Mouse (Mus musculus) frontal cortex, postnatal 10 days (tissue): ENCODE data around the gene Gnl2.
A peak's percentile ranks its signal among the peaks of the same experiment; 100 is the strongest.

Source experiments
- DNase-seq, 2 experiments: peaks; one replicate each; pipeline ENCODE4 v3.0.0; 2022; ENCODE audit warnings: low spot score in 2 of 2, mixed read lengths in 1 of 2

Gnl2 gene

GRCm38 (mm10) chr4:125002978-125003377 lies 13.4 kb upstream of the Gnl2 start:
- DNase-seq, result no peak

DNA sequence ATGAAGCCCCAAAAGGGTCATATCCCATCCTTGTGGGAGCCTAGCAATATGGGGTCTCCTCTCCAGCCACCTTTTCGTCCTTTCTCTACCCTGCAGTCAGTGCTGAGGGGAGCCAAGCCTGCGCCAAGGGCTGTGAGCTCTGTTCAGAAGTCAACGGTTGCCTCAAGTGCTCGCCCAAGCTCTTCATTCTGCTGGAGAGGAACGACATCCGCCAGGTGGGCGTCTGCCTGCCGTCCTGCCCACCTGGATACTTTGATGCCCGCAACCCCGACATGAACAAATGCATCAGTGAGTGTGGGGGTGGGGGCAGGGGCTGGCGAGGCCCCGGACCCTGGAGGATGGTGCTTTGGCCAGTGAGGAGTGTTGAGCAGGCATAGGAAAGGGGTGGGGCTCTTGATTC lies 11.5 kb upstream of the Gnl2 start:
- no peak for DNase-seq

GRCm38 (mm10) chr4:125007460-125007859 lies 8.9 kb upstream of the Gnl2 start:
- no peak for DNase-seq

GRCm38 (mm10) chr4:125008220-125008619 lies 8.2 kb upstream of the Gnl2 start:
- DNase-seq, result no peak

- no peak for DNase-seq
These were observed 7.7 kb upstream of the Gnl2 start for GRCm38 (mm10) chr4:125008712-125009111.

GRCm38 (mm10) chr4:125017431-125017830 lies 1.0 kb downstream of the Gnl2 start:
- no peak for DNase-seq

DNA sequence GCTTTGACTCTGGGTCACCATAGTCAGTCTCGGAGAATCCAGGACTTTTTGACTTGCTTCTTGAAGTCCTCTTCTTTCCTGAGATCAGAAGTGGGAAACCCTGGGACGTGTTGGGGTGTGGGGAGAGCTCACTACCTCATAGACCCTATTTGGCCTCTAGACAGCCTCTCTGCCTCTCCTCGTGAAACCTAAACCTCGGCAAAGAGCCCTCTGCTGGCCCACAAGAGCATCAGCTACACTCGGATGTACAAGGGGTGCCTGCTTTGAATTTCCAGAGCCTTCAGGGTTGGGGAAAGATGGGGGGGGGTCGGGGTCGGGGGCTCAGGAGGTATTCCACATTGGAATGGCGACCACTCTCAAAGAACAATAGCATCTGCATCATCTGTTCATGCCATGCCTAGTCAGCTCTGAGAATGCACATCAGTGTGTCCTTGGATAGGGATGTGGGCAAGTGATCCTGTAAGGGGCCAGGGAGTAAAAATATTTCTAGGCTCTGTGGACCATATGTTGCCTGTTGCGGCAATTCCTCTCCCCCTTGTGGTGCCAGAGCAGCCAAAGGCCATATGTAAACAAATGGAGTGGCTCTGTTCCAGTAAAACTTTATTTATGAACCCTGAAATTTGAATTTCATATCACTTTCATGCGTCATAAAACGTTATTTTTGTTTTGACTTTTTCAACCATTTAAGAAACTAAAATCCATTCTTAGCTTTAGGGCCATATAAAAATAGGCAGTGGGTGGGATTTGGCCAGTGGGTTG lies 4.6 kb downstream of the Gnl2 start:
- no peak for DNase-seq

GRCm38 (mm10) chr4:125029891-125030614 lies 13.7 kb downstream of the Gnl2 start:
- DNase-seq, result peak; percentile 74 to 88

DNA sequence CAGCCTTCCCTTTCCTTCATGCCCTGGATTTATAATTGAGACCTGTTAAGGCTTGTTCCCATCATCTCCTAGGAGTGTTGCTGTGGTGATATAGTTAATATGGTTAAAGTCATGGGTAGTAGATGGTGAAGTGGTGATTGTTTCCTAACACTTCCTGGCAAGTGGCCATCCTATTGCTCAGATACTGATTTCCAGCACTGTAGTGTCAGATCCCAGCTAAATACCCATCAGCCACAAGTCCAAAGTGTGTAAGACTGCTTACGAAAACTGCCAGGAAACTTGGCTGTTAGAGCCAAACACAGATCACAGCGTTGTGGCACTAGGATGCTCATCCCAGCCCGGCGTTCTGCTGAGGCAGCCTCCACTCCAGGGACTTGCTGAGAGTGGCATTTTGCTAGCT lies 18.0 kb downstream of the Gnl2 start:
- no peak for DNase-seq

GRCm38 (mm10) chr4:125044454-125044853 lies 28.1 kb downstream of the Gnl2 start:
- DNase-seq, result no peak

GRCm38 (mm10) chr4:125055385-125055784 lies 39.0 kb downstream of the Gnl2 start:
- no peak for DNase-seq

DNA sequence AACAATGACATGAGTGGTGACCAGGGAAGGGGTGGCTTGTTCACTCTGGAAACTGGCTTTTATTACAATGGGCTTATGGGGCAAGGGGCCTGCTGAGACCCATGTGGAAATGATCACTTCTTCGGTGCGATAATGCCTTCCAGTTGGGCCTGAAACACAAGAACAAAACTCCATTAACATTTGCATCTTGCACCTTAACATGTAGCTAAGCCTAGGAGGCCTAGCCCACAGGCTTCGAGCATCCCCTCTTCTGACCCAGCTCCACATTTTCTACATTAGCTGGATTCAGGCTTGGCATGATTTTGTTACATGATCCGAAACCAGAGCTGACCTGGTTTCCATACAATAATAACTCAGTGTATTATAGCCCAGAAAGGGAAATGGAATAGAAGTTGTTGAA lies 40.1 kb downstream of the Gnl2 start:
- no peak for DNase-seq

DNA sequence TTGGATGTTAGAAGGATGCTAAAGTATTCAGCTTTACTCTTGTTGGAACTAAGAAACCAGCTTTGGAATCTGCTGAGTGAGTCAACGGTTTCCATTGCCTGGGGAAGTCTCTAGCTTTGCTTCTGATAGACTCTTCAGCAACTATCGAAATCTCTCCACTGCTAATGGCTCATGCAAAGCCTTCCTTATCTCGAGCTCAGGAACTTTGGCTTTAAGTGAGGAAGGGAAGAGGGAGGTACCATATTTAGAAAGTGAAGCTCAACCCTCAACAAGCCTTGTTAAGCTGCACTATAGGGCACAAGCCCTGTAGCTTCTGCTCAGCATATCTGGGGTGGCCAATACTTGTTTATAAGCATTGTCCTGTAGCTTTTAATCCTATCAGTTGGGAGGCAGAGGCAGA lies 40.9 kb downstream of the Gnl2 start:
- no peak for DNase-seq

GRCm38 (mm10) chr4:125058033-125058432 lies 41.6 kb downstream of the Gnl2 start:
- DNase-seq, result no peak

GRCm38 (mm10) chr4:125059025-125059424 lies 42.6 kb downstream of the Gnl2 start:
- peak; percentile 34 to 56 for DNase-seq

DNA sequence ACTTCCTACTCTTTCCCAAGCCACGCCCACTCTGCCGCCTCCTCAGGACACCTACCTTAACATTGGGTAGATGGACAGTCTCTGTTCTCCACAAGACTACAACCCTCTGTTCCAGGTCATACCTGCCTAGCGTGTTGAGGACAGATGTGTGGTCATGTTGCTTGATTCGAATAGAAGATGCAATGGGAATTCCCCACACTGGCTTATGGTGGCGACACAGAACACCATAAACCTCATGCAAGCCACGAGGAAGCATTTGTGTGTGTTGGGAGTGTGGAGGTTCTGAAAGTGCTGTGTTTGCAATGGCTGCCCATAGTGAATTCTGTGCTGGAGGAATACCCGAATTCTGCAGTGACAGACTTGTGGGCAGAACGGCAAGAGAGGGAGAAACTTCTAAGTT lies 47.4 kb downstream of the Gnl2 start:
- DNase-seq, result no peak

DNA sequence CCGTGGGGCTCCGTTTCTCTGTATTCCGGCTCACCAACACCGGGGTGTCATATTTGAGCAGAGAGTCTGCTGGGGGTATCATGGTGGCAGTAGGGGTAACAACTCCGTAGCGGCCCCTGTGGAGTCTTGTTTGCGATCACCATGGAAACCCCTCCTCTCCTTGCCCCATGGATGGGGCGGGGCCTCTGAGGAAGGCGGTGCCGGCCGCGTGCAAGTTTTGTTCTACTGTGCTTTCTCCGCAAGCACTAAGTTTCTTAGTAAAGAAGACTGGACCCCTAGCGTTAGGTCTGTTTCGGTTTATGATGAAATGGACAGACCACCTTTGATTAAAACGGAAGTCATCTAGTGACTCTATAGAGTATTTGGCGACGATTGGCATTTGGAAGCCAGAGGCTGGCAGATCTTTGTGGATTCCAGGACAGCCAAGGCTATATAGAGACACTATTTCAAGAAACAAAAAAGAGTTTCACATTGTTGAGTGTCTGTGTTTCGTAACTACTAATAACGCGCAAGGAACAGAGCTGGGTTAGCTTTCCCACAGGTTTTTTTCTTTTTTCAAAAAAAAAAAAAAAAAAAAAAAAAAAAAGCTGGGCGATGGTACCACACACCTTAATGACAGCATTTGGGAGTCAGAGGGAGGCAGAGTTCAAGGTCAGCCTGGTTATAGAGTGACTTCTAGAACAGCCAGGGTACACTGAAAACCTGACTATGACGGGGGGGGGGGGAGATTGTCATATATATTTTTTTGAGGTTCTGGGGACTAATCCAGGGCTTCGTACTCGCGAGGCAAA lies 49.3 kb downstream of the Gnl2 start, which contains the start of gene Dnali1:
Gene Dnali1, minus strand, starts transcription at position 187 of the 791 bp plus-strand sequence.
- peak in 1 of 2 experiments; percentile 30 for DNase-seq

DNA sequence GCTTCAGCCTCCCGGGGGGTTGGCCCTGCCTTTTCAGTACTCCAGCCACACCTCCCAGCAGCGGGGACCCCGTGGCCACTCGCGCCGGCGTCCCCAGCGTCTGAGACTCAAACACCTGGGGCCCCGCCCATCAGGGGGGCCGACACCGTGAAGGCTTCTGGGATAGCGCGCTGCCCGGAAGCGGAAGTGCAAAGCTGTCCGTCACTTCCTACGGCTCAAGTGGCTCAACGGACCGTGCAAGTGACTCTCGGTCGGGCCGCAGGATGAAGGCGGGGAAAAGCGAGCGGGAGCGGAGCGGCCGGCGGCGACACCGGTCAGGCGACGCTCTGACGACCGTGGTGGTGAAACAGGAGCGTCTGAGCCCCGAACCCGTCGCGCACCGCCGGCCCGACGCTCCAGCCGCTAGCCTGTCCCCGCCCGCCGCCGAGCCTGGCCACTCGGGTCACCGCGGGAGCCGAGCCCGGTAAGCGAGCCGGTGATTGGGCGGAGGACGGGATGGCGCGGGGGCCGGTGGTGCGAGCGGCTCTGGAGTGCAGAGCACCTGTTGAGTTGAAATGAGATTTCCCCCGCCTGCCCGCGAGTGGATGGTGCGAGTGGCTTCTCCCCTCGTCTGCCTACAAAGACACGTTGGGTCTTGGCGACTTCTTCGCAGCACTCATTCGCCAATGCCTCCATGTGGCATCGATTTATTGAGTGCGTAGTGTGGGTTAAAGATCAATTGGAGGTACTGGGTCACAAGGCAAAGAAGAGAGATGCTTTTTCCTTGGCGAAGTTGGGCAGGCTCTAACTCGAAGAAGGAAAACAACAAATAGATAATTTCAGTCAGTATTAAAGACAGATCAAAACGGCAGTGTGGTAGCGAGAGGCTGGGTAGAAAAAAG lies 50.3 kb downstream of the Gnl2 start, which contains the start of gene Snip1:
Gene Snip1, plus strand, starts transcription at position 183 of the 881 bp plus-strand sequence.
- DNase-seq, result peak; percentile 86 to 90

DNA sequence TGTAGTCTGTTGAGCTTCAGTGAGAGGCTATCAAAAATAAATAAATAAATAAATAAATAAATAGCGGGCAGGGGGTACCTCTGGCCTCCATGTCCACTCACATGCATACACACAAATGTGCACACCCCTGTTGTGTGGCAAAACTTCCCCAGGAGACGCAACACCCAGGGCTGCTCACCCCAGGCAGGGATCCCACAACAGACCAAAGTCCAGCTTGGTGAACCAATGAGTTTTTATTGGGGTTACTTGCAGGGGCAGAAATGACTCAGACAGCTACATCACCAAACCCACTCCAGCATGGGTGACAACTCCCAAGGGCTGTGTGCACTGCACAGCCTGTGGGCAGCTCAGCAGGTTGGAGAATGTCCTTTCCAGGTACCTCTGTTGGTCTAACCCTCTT lies 61.3 kb downstream of the Gnl2 start:
- no peak for DNase-seq

DNA sequence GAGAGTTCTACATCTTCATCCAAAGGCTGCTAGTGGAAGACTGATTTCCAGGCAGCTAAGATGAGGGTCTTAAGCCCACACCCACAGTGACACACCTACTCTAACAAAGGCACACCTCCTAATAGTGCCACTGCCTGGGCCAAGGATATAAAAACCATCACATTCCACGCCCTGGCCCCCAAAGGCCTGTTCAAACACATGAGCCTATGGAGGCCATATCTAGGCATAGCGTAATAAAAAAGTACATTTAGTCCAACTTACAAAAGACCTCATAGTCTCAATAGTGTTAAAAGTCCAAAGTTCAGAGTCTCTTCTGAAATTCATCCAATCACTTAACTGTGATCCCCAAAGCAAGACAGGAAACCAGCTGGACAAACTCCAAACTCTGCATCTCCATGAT lies 62.3 kb downstream of the Gnl2 start:
- DNase-seq, result no peak
